Mouse (Mus musculus): ENCODE measurements around the gene Neil3. TPM values are rescaled to one million over a fixed set of nuclear protein-coding genes. Genes with fewer than 3 reads are reported as not detected.
"Not testable (repeated sequence)": the region's sequence is repeated elsewhere in the genome, so short reads cannot be mapped to it uniquely, and the experiment has no call there.

The Neil3 gene
- polyA plus RNA-seq, 1 experiment from 2014 or later: 29.0 TPM

GRCm38 (mm10) chr8:53591777-53592176, 47.1 kb downstream of the Neil3 start:
- WGBS: 91% methylated on average over 2 of the region's 2 CpGs

DNA sequence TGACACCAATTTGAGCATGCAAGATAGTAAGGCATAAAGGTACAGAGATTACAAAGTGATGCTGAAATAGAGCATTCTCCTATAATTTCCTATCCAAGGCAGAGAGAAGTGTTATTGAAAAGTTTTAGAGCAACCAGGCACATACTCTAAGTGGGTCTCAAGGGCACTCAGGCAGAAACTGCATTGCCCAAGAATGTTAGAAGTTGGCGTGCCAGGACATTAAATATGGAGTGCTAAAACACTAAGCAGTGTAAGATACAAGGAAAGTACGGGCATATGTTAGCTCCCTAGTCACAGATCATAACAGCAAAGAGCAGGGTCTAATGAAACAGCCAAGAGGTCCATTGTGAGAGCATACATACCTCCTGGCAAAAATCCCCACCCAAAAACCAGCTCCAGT, 65.3 kb downstream of the Neil3 start:
- no peaks in the 10 kb centered on the region for H3K27me3 ChIP-seq (ENCODE audit: control insufficient read depth, insufficient read depth, low read length)
- DNase-seq (ENCODE audit: low spot score) (no peak), ATAC-seq (replicated peaks; ENCODE audit: low FRiP score) (no peak)
- no peak overlapping the region for H3K4me3 ChIP-seq (ENCODE audit: low read depth, low read length)
- no peak overlapping the region for H3K4me2 ChIP-seq (ENCODE audit: low read depth, low read length, severe bottlenecking)
- H3K9me3 ChIP-seq (ENCODE audit: control insufficient read depth, low read length): no peaks in the 10 kb centered on the region
- WGBS: 85% methylated on average over 2 of the region's 2 CpGs
- no peak overlapping the region for H3K27ac ChIP-seq (ENCODE audit: low read depth, low read length)
- no peaks in the 10 kb centered on the region for H3K36me3 ChIP-seq (ENCODE audit: control insufficient read depth, insufficient read depth, low read length)
- H3K4me1 ChIP-seq (replicated peaks; ENCODE audit: control insufficient read depth, insufficient read depth, low read length): no peaks in the 10 kb centered on the region
- no peak overlapping the region for H3K9ac ChIP-seq (ENCODE audit: low read length)

More at GRCm38 (mm10) chr8:53591777-53592176, 47.1 kb downstream of the Neil3 start:
- DNase-seq (ENCODE audit: low spot score): no peak
- no peak for ATAC-seq (replicated peaks; ENCODE audit: low FRiP score)
- no peaks in the 10 kb centered on the region for H3K4me1 ChIP-seq (replicated peaks; ENCODE audit: control insufficient read depth, insufficient read depth, low read length)
- no peak overlapping the region for H3K4me2 ChIP-seq (ENCODE audit: low read depth, low read length, severe bottlenecking)
- no peak overlapping the region for H3K4me3 ChIP-seq (ENCODE audit: low read depth, low read length)
- no peaks in the 10 kb centered on the region for H3K27me3 ChIP-seq (ENCODE audit: control insufficient read depth, insufficient read depth, low read length)
- H3K9ac ChIP-seq (ENCODE audit: low read length): no peak overlapping the region
- no peaks in the 10 kb centered on the region for H3K36me3 ChIP-seq (ENCODE audit: control insufficient read depth, insufficient read depth, low read length)
- no peaks in the 10 kb centered on the region for H3K9me3 ChIP-seq (ENCODE audit: control insufficient read depth, low read length)
- H3K27ac ChIP-seq (ENCODE audit: low read depth, low read length): no peak overlapping the region

DNA sequence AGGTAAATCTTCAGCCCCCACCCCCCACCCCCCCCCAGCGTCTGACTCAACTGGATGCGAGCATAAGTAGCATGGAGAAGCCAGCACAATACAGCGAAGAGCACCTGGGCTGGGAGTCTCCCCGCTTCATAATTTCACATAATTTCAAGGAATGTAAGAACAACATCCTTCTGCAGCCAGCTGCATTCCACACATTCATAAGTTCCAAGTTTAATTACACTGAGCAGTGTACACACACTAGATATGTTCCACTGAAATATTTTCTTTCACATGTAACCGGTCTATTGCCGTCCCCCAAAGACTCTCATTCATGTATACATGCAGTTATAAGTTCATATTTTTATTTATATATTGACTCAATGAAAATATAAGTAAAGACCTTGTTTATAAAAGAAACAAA, 72.6 kb downstream of the Neil3 start:
- 91% methylated on average over 6 of the region's 6 CpGs for WGBS
- H3K36me3 ChIP-seq (ENCODE audit: control insufficient read depth, insufficient read depth, low read length): no peaks in the 10 kb centered on the region

DNA sequence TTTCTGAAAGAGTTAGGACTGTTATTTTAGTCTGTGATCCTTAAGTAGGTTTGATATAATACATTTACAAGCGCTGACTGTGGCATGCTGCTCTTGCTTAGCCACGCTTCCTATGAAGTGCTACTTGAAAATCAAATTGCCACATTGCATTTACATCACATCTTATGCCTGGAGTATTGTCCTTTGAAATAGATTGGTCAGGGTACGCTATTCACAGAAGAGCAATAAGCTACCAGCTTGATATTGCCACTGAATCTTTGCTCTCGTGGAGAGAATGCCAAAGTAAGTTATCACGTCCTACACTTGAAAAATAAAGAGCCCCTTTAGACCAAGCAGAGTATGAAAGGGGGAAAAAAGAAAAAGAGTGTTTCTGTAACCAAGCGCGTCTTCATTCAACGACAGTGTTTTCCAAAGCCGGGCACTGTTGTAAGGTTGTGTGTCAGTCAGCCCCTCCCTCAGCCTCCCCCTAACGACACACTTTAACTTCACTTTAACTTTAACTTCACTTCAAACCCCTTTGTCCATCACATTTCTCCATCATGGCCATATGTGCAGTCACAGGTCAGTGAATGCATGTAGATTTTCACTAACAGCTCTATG, 76.3 kb downstream of the Neil3 start:
- DNase-seq (ENCODE audit: low spot score) (no peak), ATAC-seq (replicated peaks; ENCODE audit: low FRiP score) (no peak)
- WGBS: 84% methylated on average over 10 of the region's 10 CpGs

More for the DNA sequence above, 72.6 kb downstream of the Neil3 start:
- no peak overlapping the region for H3K4me3 ChIP-seq (ENCODE audit: low read depth, low read length)
- ATAC-seq (replicated peaks; ENCODE audit: low FRiP score) (no peak), DNase-seq (ENCODE audit: low spot score) (no peak)
- H3K4me1 ChIP-seq (replicated peaks; ENCODE audit: control insufficient read depth, insufficient read depth, low read length): no peaks in the 10 kb centered on the region
- no peak overlapping the region for H3K9ac ChIP-seq (ENCODE audit: low read length)
- H3K27me3 ChIP-seq (ENCODE audit: control insufficient read depth, insufficient read depth, low read length): no peaks in the 10 kb centered on the region
- H3K9me3 ChIP-seq (ENCODE audit: control insufficient read depth, low read length): no peaks in the 10 kb centered on the region
- no peak overlapping the region for H3K27ac ChIP-seq (ENCODE audit: low read depth, low read length)
- H3K4me2 ChIP-seq (ENCODE audit: low read depth, low read length, severe bottlenecking): no peak overlapping the region

GRCm38 (mm10) chr8:53539585-53539984, 99.3 kb downstream of the Neil3 start:
- ATAC-seq (replicated peaks; ENCODE audit: low FRiP score) (no peak), DNase-seq (ENCODE audit: low spot score) (no peak)
- Histone ChIP-seq H3K36me3 (ENCODE audit: control insufficient read depth, insufficient read depth, low read length) (no peaks in the 10 kb centered on the region), H3K27me3 (ENCODE audit: control insufficient read depth, insufficient read depth, low read length) (no peaks in the 10 kb centered on the region), H3K4me2 (ENCODE audit: low read depth, low read length, severe bottlenecking) (no peak overlapping the region), H3K9ac (ENCODE audit: low read length) (no peak overlapping the region), H3K4me1 (replicated peaks; ENCODE audit: control insufficient read depth, insufficient read depth, low read length) (no peaks in the 10 kb centered on the region), H3K4me3 (ENCODE audit: low read depth, low read length) (no peak overlapping the region), H3K9me3 (ENCODE audit: control insufficient read depth, low read length) (no peaks in the 10 kb centered on the region), H3K27ac (ENCODE audit: low read depth, low read length) (no peak overlapping the region)
- 82% methylated on average over 2 of the region's 2 CpGs for WGBS

More for the DNA sequence above, 76.3 kb downstream of the Neil3 start:
- Histone ChIP-seq H3K4me1 (replicated peaks; ENCODE audit: control insufficient read depth, insufficient read depth, low read length) (no peaks in the 10 kb centered on the region), H3K4me3 (ENCODE audit: low read depth, low read length) (no peak overlapping the region), H3K9ac (ENCODE audit: low read length) (no peak overlapping the region), H3K4me2 (ENCODE audit: low read depth, low read length, severe bottlenecking) (no peak overlapping the region), H3K27ac (ENCODE audit: low read depth, low read length) (no peak overlapping the region), H3K27me3 (ENCODE audit: control insufficient read depth, insufficient read depth, low read length) (no peaks in the 10 kb centered on the region), H3K36me3 (ENCODE audit: control insufficient read depth, insufficient read depth, low read length) (no peaks in the 10 kb centered on the region), H3K9me3 (ENCODE audit: control insufficient read depth, low read length) (no peaks in the 10 kb centered on the region)

- H3K4me2 ChIP-seq (ENCODE audit: low read depth, low read length, severe bottlenecking); DNase-seq (ENCODE audit: low spot score); H3K9ac ChIP-seq (ENCODE audit: low read length); H3K9me3 ChIP-seq (ENCODE audit: control insufficient read depth, low read length); H3K4me3 ChIP-seq (ENCODE audit: low read depth, low read length); H3K27me3 ChIP-seq (ENCODE audit: control insufficient read depth, insufficient read depth, low read length); H3K4me1 ChIP-seq (replicated peaks; ENCODE audit: control insufficient read depth, insufficient read depth, low read length); H3K27ac ChIP-seq (ENCODE audit: low read depth, low read length); H3K36me3 ChIP-seq (ENCODE audit: control insufficient read depth, insufficient read depth, low read length): not testable (repeated sequence)
- ATAC-seq (replicated peaks; ENCODE audit: low FRiP score): peak; percentile 49; the same call in 1 of the 2 replicates
- 36% methylated on average over 3 of the region's 3 CpGs for WGBS
Measured at GRCm38 (mm10) chr8:53538049-53538448, 100.8 kb downstream of the Neil3 start.

Other genes starting within 250 kb of the Neil3 start
- gene Aga, start 127.3 kb downstream of the Neil3 start, polyA plus RNA-seq (2014; fragmentation: Nextera tagmentation; extraction: Ambion mirVana): 13.6 and 17.0 TPM in 2 replicates